23 mouse cellular contexts compared by ENCODE assay signal in genomic region chr11:30872425-30872824, GRCm38 (mm10). TPM values are rescaled to one million over a fixed set of nuclear protein-coding genes. Genes with fewer than 3 reads are reported as not detected.
"Had no signal": no experiment of that assay in that cellular context is flagged by ENCODE, and none has a peak within 500 bp of the region (broad histone marks: within the 10 kb centered on the region; RNA-seq: fewer than 3 reads in every experiment).

No protein-coding gene starts in this region.

- H3K27ac ChIP-seq: kidney, embryonic 15.5 days; limb, embryonic 12.5 days; limb, embryonic 15.5 days; liver, embryonic 15.5 days; macrophage; midbrain, embryonic 10.5 days; midbrain, embryonic 13.5 days; neural tube, embryonic 13.5 days; stomach, embryonic 15.5 days had no signal

- H3K4me3 ChIP-seq: kidney, embryonic 15.5 days; limb, embryonic 12.5 days; limb, embryonic 15.5 days; liver, embryonic 15.5 days; midbrain, embryonic 10.5 days; midbrain, embryonic 13.5 days; myocyte; neural tube, embryonic 13.5 days; stomach, embryonic 15.5 days had no signal

- H3K4me1 ChIP-seq: kidney, embryonic 15.5 days; limb, embryonic 12.5 days; limb, embryonic 15.5 days; liver, embryonic 15.5 days; midbrain, embryonic 10.5 days; midbrain, embryonic 13.5 days; neural tube, embryonic 13.5 days; stomach, embryonic 15.5 days had no signal

- ATAC-seq: midbrain, embryonic 13.5 days; midbrain, embryonic 16.5 days had no signal

- H3K9me3 ChIP-seq: kidney, embryonic 15.5 days; limb, embryonic 12.5 days; limb, embryonic 15.5 days; liver, embryonic 15.5 days; midbrain, embryonic 10.5 days; midbrain, embryonic 13.5 days; neural tube, embryonic 13.5 days; stomach, embryonic 15.5 days had no signal

- DNase-seq: kidney, adult 11 months; kidney, adult 8-10 months; kidney, postnatal 10 days; kidney, postnatal 36 days; left cerebral cortex, postnatal 4 days; lung, adult 2 months; retina, postnatal 1 day; right cerebral cortex, postnatal 25 days; spleen, adult 18-20 months; thymus, adult 18-20 months; thymus, postnatal 36 days had no signal

- H3K4me2 ChIP-seq: kidney, embryonic 15.5 days; limb, embryonic 12.5 days; limb, embryonic 15.5 days; liver, embryonic 11.5 days; liver, embryonic 15.5 days; midbrain, embryonic 13.5 days; neural tube, embryonic 13.5 days; stomach, embryonic 15.5 days had no signal

- H3K9ac ChIP-seq: kidney, embryonic 15.5 days; limb, embryonic 12.5 days; limb, embryonic 15.5 days; liver, embryonic 15.5 days; midbrain, embryonic 13.5 days; neural tube, embryonic 13.5 days; stomach, embryonic 15.5 days had no signal

- H3K27me3 ChIP-seq: kidney, embryonic 15.5 days; limb, embryonic 12.5 days; limb, embryonic 15.5 days; liver, embryonic 15.5 days; midbrain, embryonic 13.5 days; neural tube, embryonic 13.5 days; stomach, embryonic 15.5 days had no signal

RNA-seq across cellular contexts. Expression of gene Gpr75, which starts 12.7 kb away (rescaled TPM):
- polyA plus RNA-seq: liver, embryonic 11.5 days; macrophage; myocyte had no signal
